8 mouse cellular contexts compared by ENCODE assay signal in the genomic region with DNA sequence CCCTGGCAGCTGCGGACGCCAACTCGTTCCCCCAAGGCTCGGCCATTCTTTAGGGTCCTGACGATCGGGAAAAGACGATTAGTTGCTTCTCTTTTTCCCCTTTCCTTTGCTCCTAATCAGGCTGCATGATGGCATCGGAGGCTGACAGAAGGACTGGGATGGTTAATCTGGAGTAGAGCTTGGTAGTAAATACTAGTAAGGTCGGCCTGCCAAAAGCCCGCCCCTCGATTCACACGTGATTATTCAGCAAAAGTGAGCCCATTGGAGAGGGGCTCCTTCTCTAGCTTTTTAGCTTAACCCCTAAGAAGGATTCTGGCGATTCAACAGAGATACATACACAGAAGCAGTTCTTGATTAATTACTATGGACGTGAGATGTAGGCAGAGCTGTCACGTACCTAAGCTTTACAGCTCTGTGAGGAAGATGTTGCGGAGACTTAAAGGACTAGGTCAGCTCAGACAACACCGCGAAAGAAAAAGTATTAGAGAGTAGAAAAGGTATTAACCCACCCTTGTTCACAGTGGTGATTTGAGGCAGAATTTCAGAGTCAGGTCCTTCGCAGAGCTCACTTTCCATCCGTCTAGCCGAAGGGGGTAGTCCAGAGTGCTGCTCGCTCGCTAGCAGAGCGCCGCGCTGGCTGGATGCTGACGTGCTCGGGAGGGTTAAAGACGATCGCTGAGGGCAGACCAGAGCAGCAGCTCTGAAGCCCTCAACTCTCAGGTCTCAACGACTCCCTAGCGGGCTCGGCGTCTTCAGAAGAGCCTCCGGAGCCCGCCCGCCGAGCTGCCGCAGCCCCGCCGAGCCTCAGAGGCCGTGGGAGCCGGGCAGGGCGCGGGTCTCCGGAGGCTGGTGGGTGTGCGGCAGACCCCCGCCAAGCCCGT. TPM values are rescaled to one million over a fixed set of nuclear protein-coding genes. Genes with fewer than 3 reads are reported as not detected.
A peak's percentile ranks its signal among the peaks of the same experiment; 100 is the strongest.
DNase-seq lines count a peak whose midpoint lies in the region; ATAC-seq and TF ChIP-seq lines count a peak whose summit lies in the region.

No protein-coding gene starts in this region.

- under 1% methylated on average over 49 of the region's 49 CpGs for WGBS in heart, embryonic 13.5 days
- under 1% methylated on average over 49 of the region's 49 CpGs for WGBS in kidney, embryonic 16.5 days
- WGBS in lung, embryonic 14.5 days, result under 1% methylated on average over 49 of the region's 49 CpGs

- dilution Hi-C loops in CH12.LX (cut with MboI; ENCODE audit: extremely low pct_ligation_motif_present, extremely low pct_unique_long_range_greater_than_20kb, low sequenced_read_pairs), result no loop called here

- peaks cover 0 to 13% of the 10 kb centered on the region in 2 experiments; a peak in 2 of 4 replicates for H3K4me1 ChIP-seq in CH12.LX (ENCODE audit: control insufficient read depth in 1 of 2, insufficient read depth in 2 of 2)
- H3K4me1 ChIP-seq in embryonic fibroblast, embryonic 13.5 days (ENCODE audit: control insufficient read depth, insufficient read depth, low read length), result no peaks in the 10 kb centered on the region
- peaks cover 21% of the 10 kb centered on the region for H3K4me1 ChIP-seq in heart, embryonic 13.5 days
- H3K4me1 ChIP-seq in kidney, embryonic 16.5 days (ENCODE audit: insufficient read depth, low read length), result peaks cover 15% of the 10 kb centered on the region
- 0 out of 2 replicates have a peak, but pooled peaks cover 3% of the 10 kb centered on the region for H3K4me1 ChIP-seq in lung, embryonic 14.5 days (ENCODE audit: insufficient read depth)

- peak overlapping the region; percentile 58 for H3K27ac ChIP-seq in CH12.LX (ENCODE audit: insufficient read depth, low read depth)
- H3K27ac ChIP-seq in embryonic fibroblast, embryonic 13.5 days (ENCODE audit: insufficient read depth, low read length), result peak overlapping the region; percentile 84
- H3K27ac ChIP-seq in heart, embryonic 13.5 days (replicated peaks), result peak overlapping the region; percentile 98
- H3K27ac ChIP-seq in kidney, embryonic 16.5 days (ENCODE audit: low read length), result no peak overlapping the region
- peak overlapping the region; percentile 93 for H3K27ac ChIP-seq in lung, embryonic 14.5 days (ENCODE audit: low read depth)

- H3K79me2 ChIP-seq in CH12.LX (replicated peaks; ENCODE audit: control insufficient read depth, extremely low read depth, insufficient read depth, poor library complexity, severe bottlenecking), result peaks cover 18% of the 10 kb centered on the region

- TF ChIP-seq RAD21 in CH12.LX (IDR thresholded peaks at IDR 0.05; ENCODE audit: low read depth, low read length), result no peak

- H3K36me3 ChIP-seq in CH12.LX (replicated peaks in 1 of 2; ENCODE audit: control insufficient read depth in 1 of 2, insufficient read depth in 1 of 2, low read length in 1 of 2), result peaks cover 0 to 3% of the 10 kb centered on the region in 2 experiments
- 0 out of 2 replicates have a peak, but pooled peaks cover 3% of the 10 kb centered on the region for H3K36me3 ChIP-seq in heart, embryonic 13.5 days
- H3K36me3 ChIP-seq in kidney, embryonic 16.5 days (ENCODE audit: insufficient read depth, low read length), result no peaks in the 10 kb centered on the region
- H3K36me3 ChIP-seq in lung, embryonic 14.5 days (ENCODE audit: insufficient read depth), result no peaks in the 10 kb centered on the region

- in situ Hi-C loops in CH12.LX (cut with MboI; ENCODE audit: low pct_ligation_motif_present, low pct_unique_long_range_greater_than_20kb, low sequenced_read_pairs), result loop anchor here (10.0 kb wide), 1 partner anchor 161 kb away; no protein-coding TSS in a partner anchor

- H3K9me3 ChIP-seq in CH12.LX (replicated peaks; ENCODE audit: low read length), result no peaks in the 10 kb centered on the region
- no peaks in the 10 kb centered on the region for H3K9me3 ChIP-seq in heart, embryonic 13.5 days
- H3K9me3 ChIP-seq in kidney, embryonic 16.5 days (ENCODE audit: low read length), result no peaks in the 10 kb centered on the region
- H3K9me3 ChIP-seq in lung, embryonic 14.5 days (ENCODE audit: low read depth, low read length), result no peaks in the 10 kb centered on the region

- DNase-seq in CH12.LX (ENCODE audit: extremely low read depth), result peak; percentile 61
- peak; percentile 86 to 87 for DNase-seq in adrenal gland, postnatal 36 days
- peak; percentile 75 for DNase-seq in lung, embryonic 14.5 days
- DNase-seq in thymus, postnatal 10 days (ENCODE audit: low spot score in 2 of 2), result peak; percentile 42 to 50

- TF ChIP-seq POLR2A in CH12.LX (IDR thresholded peaks at IDR 0.05; ENCODE audit: low read depth, low read length), result no peak
- peak; percentile 40; the same call in 1 of the 2 replicates for TF ChIP-seq POLR2A in embryonic fibroblast, embryonic 13.5 days (IDR thresholded peaks at IDR 0.05; ENCODE audit: low read depth, low read length)

- TF ChIP-seq EP300 in CH12.LX (IDR thresholded peaks at IDR 0.05; ENCODE audit: low read length), result no peak

- ATAC-seq in heart, embryonic 13.5 days (ENCODE audit: extremely low read depth, insufficient number of reproducible peaks, low FRiP score, low TSS enrichment), result peak; percentile 18; the same call in 1 of the 2 replicates
- ATAC-seq in kidney, embryonic 16.5 days (ENCODE audit: low FRiP score, low TSS enrichment), result peak; percentile 47
- ATAC-seq in lung, embryonic 14.5 days (ENCODE audit: insufficient read depth), result peak; percentile 59
- ATAC-seq in neutrophil, adult 5-6 weeks (ENCODE audit: extremely low read depth, insufficient number of reproducible peaks, low FRiP score, poor library complexity, severe bottlenecking), result peak; percentile 45; the same call in 1 of the 2 replicates

- peak overlapping the region; percentile 89 for H3K9ac ChIP-seq in CH12.LX (ENCODE audit: insufficient read depth, low read depth)
- H3K9ac ChIP-seq in heart, embryonic 13.5 days, result peak overlapping the region; percentile 97
- H3K9ac ChIP-seq in kidney, embryonic 16.5 days (replicated peaks; ENCODE audit: low read length), result peak overlapping the region; percentile 72
- H3K9ac ChIP-seq in lung, embryonic 14.5 days, result peak overlapping the region; percentile 89

- no peak for TF ChIP-seq CTCF in CH12.LX (conservative IDR thresholded peaks at IDR 0.05 in 1 of 2, IDR thresholded peaks at IDR 0.05 in 1 of 2; ENCODE audit: low read depth in 2 of 2, low read length in 2 of 2)
- TF ChIP-seq CTCF in embryonic fibroblast, embryonic 13.5 days (IDR thresholded peaks at IDR 0.05; ENCODE audit: borderline replicate concordance, insufficient read depth, low read length), result no peak
- TF ChIP-seq CTCF in lung, embryonic 14.5 days (IDR thresholded peaks at IDR 0.05; ENCODE audit: low read depth), result no peak

- H3K4me3 ChIP-seq in CH12.LX (replicated peaks in 1 of 3; ENCODE audit: low read depth in 2 of 3, low read length in 2 of 3, poor library complexity in 1 of 3), result peak overlapping the region; percentile 72 to 90 (median 76)
- peak overlapping the region; percentile 90 for H3K4me3 ChIP-seq in embryonic fibroblast, embryonic 13.5 days (ENCODE audit: insufficient read depth, low read length)
- peak overlapping the region; percentile 89 for H3K4me3 ChIP-seq in heart, embryonic 13.5 days
- H3K4me3 ChIP-seq in kidney, embryonic 16.5 days (ENCODE audit: low read length), result peak overlapping the region; percentile 74
- H3K4me3 ChIP-seq in lung, embryonic 14.5 days (ENCODE audit: low read depth, low read length), result peak overlapping the region; percentile 69

- no peaks in the 10 kb centered on the region for H3K27me3 ChIP-seq in CH12.LX (replicated peaks)
- H3K27me3 ChIP-seq in heart, embryonic 13.5 days (replicated peaks), result peaks cover 27% of the 10 kb centered on the region
- H3K27me3 ChIP-seq in kidney, embryonic 16.5 days (ENCODE audit: insufficient read depth, low read length), result peaks cover 31% of the 10 kb centered on the region
- H3K27me3 ChIP-seq in lung, embryonic 14.5 days (ENCODE audit: insufficient read depth, low read length), result peaks cover 32% of the 10 kb centered on the region

- H3K4me2 ChIP-seq in CH12.LX (ENCODE audit: insufficient read depth, low read depth, poor library complexity, severe bottlenecking), result peak overlapping the region; percentile 58
- peak overlapping the region; percentile 98 for H3K4me2 ChIP-seq in heart, embryonic 13.5 days
- H3K4me2 ChIP-seq in kidney, embryonic 16.5 days (replicated peaks; ENCODE audit: low read depth, low read length), result peak overlapping the region; percentile 99
- peak overlapping the region; percentile 92 for H3K4me2 ChIP-seq in lung, embryonic 14.5 days

TF ChIP-seq in CH12.LX, 34 proteins besides CTCF, POLR2A, EP300 and RAD21 (continues in another document):
- peak; percentile 67 for TF ChIP-seq BHLHE40 (IDR thresholded peaks at IDR 0.05; ENCODE audit: low read depth, low read length)
- peak; percentile 22; the same call in 1 of the 2 replicates for TF ChIP-seq USF2 (conservative IDR thresholded peaks at IDR 0.05; ENCODE audit: low read depth, low read length)
- peak; percentile 19; the same call in 1 of the 2 replicates for TF ChIP-seq CHD1 (IDR thresholded peaks at IDR 0.05; ENCODE audit: low read depth, low read length)
- TF ChIP-seq IRF4 (IDR thresholded peaks at IDR 0.05; ENCODE audit: low read depth, low read length), result no peak
- no peak for TF ChIP-seq ETS1 (conservative IDR thresholded peaks at IDR 0.05; ENCODE audit: low read depth, low read length)
- no peak for TF ChIP-seq PAX5 (IDR thresholded peaks at IDR 0.05; ENCODE audit: low read length)

RNA-seq across cellular contexts. Expression of gene Cdkn2c, which starts 1.6 kb away (rescaled TPM):
- total RNA-seq in CH12.LX (2012; rRNA removed) (15.0 and 16.1 TPM in 2 replicates), CH12.LX (2014; rRNA removed) (12.8 and 14.1 TPM in 2 replicates)
- polyA plus RNA-seq in CH12.LX (2012; ENCODE audit: insufficient read length, low read depth), result 6.8 and 7.1 TPM in 2 replicates
- 10 to 100 TPM; 45.9 to 53.2 TPM for total RNA-seq in adrenal gland, postnatal 36 days (2021)
- polyA plus RNA-seq in embryonic fibroblast, embryonic 13.5 days (2011; ENCODE audit: insufficient read length, low read depth, missing spikeins), result 14.4 and 21.7 TPM in 2 replicates
- 9.9 and 10.0 TPM in 2 replicates for polyA plus RNA-seq in heart, embryonic 13.5 days (2015; fragmentation: Nextera tagmentation; extraction: Ambion mirVana)
- polyA plus RNA-seq in kidney, embryonic 16.5 days (2015; fragmentation: Nextera tagmentation; extraction: Ambion mirVana), result 4.5 and 4.9 TPM in 2 replicates
- 11.0 and 11.8 TPM in 2 replicates for polyA plus RNA-seq in lung, embryonic 14.5 days (2014; fragmentation: Nextera tagmentation; extraction: Ambion mirVana)
- 7.0 TPM in 2 replicates for total RNA-seq in neutrophil, adult 5-6 weeks (2017)

RNA-seq across cellular contexts. Expression of gene Faf1, which starts 11.0 kb away (rescaled TPM):
- total RNA-seq in CH12.LX (2012; rRNA removed) (34.9 and 35.8 TPM in 2 replicates), CH12.LX (2014; rRNA removed) (52.8 and 65.5 TPM in 2 replicates)
- polyA plus RNA-seq in CH12.LX (2012; ENCODE audit: insufficient read length, low read depth), result 38.2 and 38.4 TPM in 2 replicates
- total RNA-seq in adrenal gland, postnatal 36 days (2021), result 10 to 100 TPM; 29.9 to 30.3 TPM
- polyA plus RNA-seq in embryonic fibroblast, embryonic 13.5 days (2011; ENCODE audit: insufficient read length, low read depth, missing spikeins), result 46.9 and 58.8 TPM in 2 replicates
- polyA plus RNA-seq in heart, embryonic 13.5 days (2015; fragmentation: Nextera tagmentation; extraction: Ambion mirVana), result 18.3 and 20.4 TPM in 2 replicates
- 17.8 and 18.8 TPM in 2 replicates for polyA plus RNA-seq in kidney, embryonic 16.5 days (2015; fragmentation: Nextera tagmentation; extraction: Ambion mirVana)
- polyA plus RNA-seq in lung, embryonic 14.5 days (2014; fragmentation: Nextera tagmentation; extraction: Ambion mirVana), result 30.3 and 32.1 TPM in 2 replicates
- total RNA-seq in neutrophil, adult 5-6 weeks (2017), result 32.5 and 42.1 TPM in 2 replicates
